Mouse (Mus musculus) kidney, adult 2 months (tissue): ENCODE measurements around the gene Gm10322. TPM values are rescaled to one million over a fixed set of nuclear protein-coding genes. Genes with fewer than 3 reads are reported as not detected.

Source experiments
- DNase-seq: peaks from one replicate; pipeline ENCODE4 v3.0.0; 2021
- H3K27ac ChIP-seq: fragments of 200-500 bp; 2 replicates; pipeline ENCODE4 v1.5.1; 2012; ENCODE audit warnings: low read depth, low read length, control low read depth, inconsistent platforms; ENCODE audit not compliant: insufficient read depth
- H3K27me3 ChIP-seq: fragments of 200-500 bp; replicated peaks from 2 replicates; pipeline ENCODE4 v1.6.1; 2012; ENCODE audit warnings: mild to moderate bottlenecking, moderate library complexity, low read length, inconsistent platforms; ENCODE audit not compliant: control insufficient read depth, insufficient read depth
- H3K36me3 ChIP-seq: fragments of 200-500 bp; 2 replicates; pipeline ENCODE4 v1.6.1; 2012; ENCODE audit warnings: mild to moderate bottlenecking, moderate library complexity, low read length, inconsistent platforms; ENCODE audit not compliant: control insufficient read depth, insufficient read depth
- H3K4me1 ChIP-seq: fragments of 200-500 bp; 2 replicates; pipeline ENCODE4 v1.6.1; 2011; ENCODE audit warnings: low read length; ENCODE audit not compliant: control insufficient read depth, insufficient read depth
- H3K4me3 ChIP-seq: fragments of 200-500 bp; 2 replicates; pipeline ENCODE4 v1.5.1; 2011; ENCODE audit warnings: mild to moderate bottlenecking, low read depth, low read length, control low read depth; ENCODE audit not compliant: insufficient read depth
- CTCF ChIP-seq: fragments of 200-500 bp; conservative IDR thresholded peaks from 2 replicates; pipeline ENCODE4 v1.5.1; 2011; ENCODE audit warnings: low read depth, mild to moderate bottlenecking, control low read depth, low read length, moderate library complexity, mixed read lengths; ENCODE audit not compliant: insufficient read depth, insufficient read length
- POLR2A ChIP-seq: fragments of 200-500 bp; IDR thresholded peaks from one replicate; pipeline ENCODE4 v1.6.1; 2011; ENCODE audit warnings: low read depth, low read length, control low read depth
- WGBS: fragments of 180-500 bp; shearing (Covaris S2); methylation state at CpG from one replicate; pipeline ENCODE4 v1.1.7; 2018; 5-methylcytosine and 5-hydroxymethylcytosine counted together
- polyA plus RNA-seq: library from polyadenylated mRNA; depleted of rRNA; stranded (reverse); fragments of >200 nt; gene quantifications from 2 replicates; pipeline ENCODE4 v1.2.3, GENCODE M21; 2012

Gene Gm10322
- polyA plus RNA-seq, 1 experiment = not detected

DNA sequence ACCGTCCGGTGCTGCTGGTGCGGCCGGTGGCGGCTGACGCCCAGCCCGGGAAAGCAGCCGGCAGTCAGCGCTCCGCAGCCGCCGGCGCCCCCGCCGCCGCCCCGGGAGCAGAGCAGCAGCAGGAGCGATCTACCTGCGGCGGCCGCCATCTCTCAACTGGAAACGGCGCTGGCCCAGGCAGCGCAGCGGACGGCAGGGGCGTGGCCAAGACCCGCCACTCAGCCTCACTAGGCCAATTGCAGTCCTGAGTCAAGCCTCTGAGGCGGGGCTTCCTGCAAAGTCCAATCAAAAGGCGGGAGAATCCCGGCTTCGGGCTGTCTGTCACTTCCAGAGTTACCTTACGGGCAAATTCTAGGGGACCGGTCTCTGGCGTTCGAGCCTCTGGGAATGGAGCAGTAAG is 659 bp downstream of the Gm10322 start, which contains the start of gene Mcu:
TSS of gene Mcu (minus strand) at position 171 of the 400 bp plus-strand sequence.
- 1% methylated on average over 36 of the region's 36 CpGs for WGBS
- H3K27me3 ChIP-seq = no peaks in the 10 kb centered on the region
- no peaks in the 10 kb centered on the region for H3K36me3 ChIP-seq
- TF ChIP-seq CTCF = no peak
- peak; percentile 13 for TF ChIP-seq POLR2A
- peak within 1 kb of the TSS; percentile 72 for H3K4me3 ChIP-seq
- peak; percentile 98 for DNase-seq
- peaks cover 8% of the 10 kb centered on the region for H3K4me1 ChIP-seq
- H3K27ac ChIP-seq = peak within 1 kb of the TSS; percentile 6

DNA sequence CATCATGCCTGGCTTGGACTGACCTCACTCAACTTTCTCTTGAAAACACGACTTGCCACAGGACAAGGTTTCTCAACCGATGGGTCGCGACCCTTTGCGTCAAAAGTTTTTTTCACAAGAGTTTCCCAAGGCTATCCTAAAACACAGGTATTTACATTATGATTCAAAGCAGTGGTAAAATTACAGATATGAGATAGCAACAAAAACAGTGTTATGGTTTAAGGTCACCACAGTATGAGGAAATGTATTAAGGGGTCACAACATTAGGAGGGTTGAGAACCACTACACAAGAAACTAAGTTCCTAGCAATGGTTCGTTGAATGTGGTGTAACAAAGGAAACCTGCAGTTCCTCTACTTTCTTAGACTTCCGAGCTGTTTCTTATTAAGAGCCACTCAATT is 1.9 kb downstream of the Gm10322 start:
- Histone ChIP-seq H3K27ac (no peak overlapping the region), H3K4me1 (peaks cover 8% of the 10 kb centered on the region), H3K36me3 (no peaks in the 10 kb centered on the region), H3K27me3 (no peaks in the 10 kb centered on the region), H3K4me3 (no peak overlapping the region)
- no peak for DNase-seq
- TF ChIP-seq CTCF (no peak), POLR2A (no peak)
- WGBS = 92% methylated on average over 7 of the region's 7 CpGs

DNA sequence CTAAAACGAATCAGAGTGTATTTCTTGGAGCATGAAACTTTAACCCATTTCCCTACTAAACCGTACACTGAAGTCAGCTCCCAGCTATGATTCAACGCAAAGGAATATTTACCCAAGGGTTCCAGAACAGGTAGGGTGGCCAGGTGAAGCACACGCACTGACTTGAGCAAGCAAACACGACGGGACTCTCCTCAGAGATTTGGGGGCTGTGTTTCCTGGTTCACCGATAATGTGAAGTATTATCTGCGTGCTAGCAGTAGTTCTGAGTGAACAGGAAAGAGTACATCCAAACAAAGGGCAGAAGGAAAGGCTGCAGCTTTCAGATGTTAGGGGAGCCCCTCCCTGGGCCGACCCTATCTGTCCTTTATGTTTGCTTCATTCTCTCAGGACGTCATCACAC is 5.5 kb downstream of the Gm10322 start:
- no peaks in the 10 kb centered on the region for H3K27me3 ChIP-seq
- H3K36me3 ChIP-seq = no peaks in the 10 kb centered on the region
- WGBS = 66% methylated on average over 10 of the region's 10 CpGs
- TF ChIP-seq CTCF (no peak), POLR2A (no peak)
- no peak overlapping the region for H3K27ac ChIP-seq
- H3K4me3 ChIP-seq = no peak overlapping the region
- no peak for DNase-seq
- peaks cover 3% of the 10 kb centered on the region; the same call in 1 of the 2 replicates for H3K4me1 ChIP-seq

DNA sequence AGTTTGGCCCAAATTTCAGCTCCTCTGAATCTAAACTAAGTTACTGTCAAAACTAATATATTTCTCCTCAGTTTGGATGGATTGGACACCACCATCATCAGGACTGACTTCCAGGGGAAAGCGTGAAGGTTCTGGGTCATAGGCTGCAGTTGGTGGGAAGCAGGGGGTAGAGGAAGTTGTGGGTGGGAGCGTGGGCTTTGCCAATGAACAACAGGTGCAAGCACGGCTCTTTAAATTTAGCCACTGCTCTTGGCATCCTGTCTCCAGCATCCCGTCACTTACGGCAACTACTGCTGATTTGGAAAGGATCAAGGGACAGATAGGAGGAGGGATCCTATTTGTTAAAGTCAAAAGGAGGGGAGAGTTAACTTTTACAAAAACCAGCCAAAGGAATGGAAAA is 7.6 kb downstream of the Gm10322 start:
- Histone ChIP-seq H3K27me3 (no peaks in the 10 kb centered on the region), H3K36me3 (no peaks in the 10 kb centered on the region), H3K4me1 (no peaks in the 10 kb centered on the region), H3K4me3 (no peak overlapping the region), H3K27ac (no peak overlapping the region)
- WGBS = 52% methylated on average over 5 of the region's 5 CpGs
- TF ChIP-seq CTCF (no peak), POLR2A (no peak)
- no peak for DNase-seq

DNA sequence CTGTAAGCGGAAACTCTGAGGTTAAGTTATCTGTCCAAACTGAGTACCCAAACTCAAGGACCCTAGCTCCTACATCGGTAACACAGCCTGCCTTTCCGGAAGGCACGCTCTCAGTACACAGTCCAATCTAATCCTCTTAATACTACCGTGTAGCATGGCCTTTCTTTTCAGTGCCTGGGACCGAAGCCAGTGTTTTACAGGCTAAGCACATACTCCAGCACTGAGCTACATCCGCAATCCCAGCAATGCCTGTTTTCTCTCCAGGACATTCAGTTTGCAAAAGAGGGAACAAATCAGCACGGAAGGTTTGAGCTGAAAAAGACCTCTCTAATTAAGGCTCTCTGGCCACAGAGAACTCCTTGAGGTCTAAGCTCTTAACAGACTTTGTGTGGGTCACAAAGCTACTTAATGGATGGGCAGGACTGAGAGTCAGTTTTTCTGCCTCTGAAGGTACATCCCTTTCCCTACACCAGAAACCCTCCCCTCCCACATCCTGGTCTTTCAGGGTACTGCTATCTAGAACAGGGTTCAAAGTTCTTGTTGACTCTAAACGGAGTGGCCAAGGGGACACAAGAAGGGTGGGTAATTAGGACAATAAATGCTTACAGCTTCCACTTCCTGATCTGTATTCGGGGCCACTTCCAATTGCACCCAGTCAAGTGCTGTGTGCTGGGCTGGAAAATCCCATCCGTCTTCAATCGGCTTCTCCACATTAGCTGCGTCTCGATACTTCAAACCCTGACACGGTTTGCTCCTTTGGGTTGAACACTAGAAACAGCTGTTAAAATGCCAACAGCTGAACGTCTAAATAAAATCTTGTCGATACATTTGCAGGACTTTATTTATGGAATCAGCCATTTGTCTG is 13.0 kb downstream of the Gm10322 start:
- DNase-seq = no peak

DNA sequence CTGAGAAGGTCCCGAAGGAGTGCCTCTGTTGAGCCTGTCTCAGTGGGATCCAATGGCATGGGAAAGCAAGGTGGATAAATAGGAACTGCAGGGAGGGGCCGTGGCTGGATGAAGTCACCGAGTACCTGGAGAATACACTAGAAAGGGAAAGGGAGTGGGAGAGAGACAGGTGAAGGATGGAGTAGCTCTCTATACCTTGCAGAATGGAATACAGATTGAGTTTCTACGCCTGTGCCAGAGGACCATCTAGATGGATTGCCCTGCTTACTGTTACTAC is 13.6 kb downstream of the Gm10322 start:
- WGBS = 67% methylated on average over 4 of the region's 4 CpGs
- DNase-seq = no peak
- TF ChIP-seq POLR2A (no peak), CTCF (no peak)
- no peaks in the 10 kb centered on the region for H3K4me1 ChIP-seq
- no peak overlapping the region for H3K4me3 ChIP-seq
- H3K27ac ChIP-seq = no peak overlapping the region
- no peaks in the 10 kb centered on the region for H3K27me3 ChIP-seq
- no peaks in the 10 kb centered on the region for H3K36me3 ChIP-seq

More for the DNA sequence above, 13.0 kb downstream of the Gm10322 start:
- no peaks in the 10 kb centered on the region for H3K27me3 ChIP-seq
- no peak overlapping the region for H3K27ac ChIP-seq
- no peaks in the 10 kb centered on the region for H3K36me3 ChIP-seq
- H3K4me1 ChIP-seq = no peaks in the 10 kb centered on the region
- no peak for TF ChIP-seq CTCF
- no peak for TF ChIP-seq POLR2A
- no peak overlapping the region for H3K4me3 ChIP-seq
- WGBS = 64% methylated on average over 17 of the region's 17 CpGs

DNA sequence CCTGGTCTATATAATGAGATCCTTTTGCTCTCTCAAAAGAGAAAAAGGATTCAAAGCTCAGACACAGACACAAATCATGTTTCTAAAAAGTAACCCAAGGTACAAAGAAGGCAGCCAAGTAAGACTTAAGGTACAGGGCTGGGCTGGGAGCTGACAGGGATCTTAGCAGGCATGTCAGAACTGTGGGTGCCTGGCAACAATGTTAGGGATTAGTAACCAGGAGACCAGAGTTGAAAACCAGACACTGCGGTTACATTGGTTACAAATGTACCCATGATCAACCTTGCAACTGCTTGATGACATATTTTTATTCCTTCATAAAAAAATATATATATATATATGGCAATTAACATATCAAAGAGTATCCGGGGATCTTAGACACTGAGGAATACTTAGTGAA is 20.2 kb downstream of the Gm10322 start:
- Histone ChIP-seq H3K36me3 (no peaks in the 10 kb centered on the region), H3K27ac (no peak overlapping the region)
- WGBS = 92% methylated on average over 2 of the region's 2 CpGs

More for the DNA sequence above, 20.2 kb downstream of the Gm10322 start:
- no peak overlapping the region for H3K4me3 ChIP-seq
- H3K4me1 ChIP-seq = no peaks in the 10 kb centered on the region
- no peak for DNase-seq
- H3K27me3 ChIP-seq = no peaks in the 10 kb centered on the region
- TF ChIP-seq CTCF (no peak), POLR2A (no peak)
